Mouse (Mus musculus): ENCODE measurements around the gene Gsta2. TPM values are rescaled to one million over a fixed set of nuclear protein-coding genes. Genes with fewer than 3 reads are reported as not detected.
A peak's percentile ranks its signal among the peaks of the same experiment; 100 is the strongest.
"Not testable (repeated sequence)": the region's sequence is repeated elsewhere in the genome, so short reads cannot be mapped to it uniquely, and the experiment has no call there.

The Gsta2 gene
- total RNA-seq, 1 experiment from 2014 or later, result 4.2 TPM

DNA sequence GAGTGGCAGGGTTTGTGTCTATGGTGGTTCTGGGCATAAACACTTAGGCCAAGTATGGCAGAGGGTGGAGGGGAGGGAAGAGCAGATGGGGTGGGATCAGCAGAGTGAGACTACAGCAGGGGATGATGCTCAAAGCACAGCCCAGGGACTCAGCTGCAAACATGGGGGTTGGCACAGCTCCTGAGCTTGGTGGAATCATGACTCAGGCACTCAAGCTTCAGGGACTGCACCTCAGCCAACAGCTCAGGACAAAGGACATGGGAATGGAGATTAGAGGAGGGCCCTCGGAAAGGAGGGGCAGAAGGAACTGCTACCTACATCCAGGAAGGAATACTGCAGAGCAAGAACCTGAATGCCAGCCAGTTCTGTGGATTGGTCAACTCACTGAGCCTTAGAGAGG is 56.4 kb downstream of the Gsta2 start:
- not testable (repeated sequence) for DNase-seq

DNA sequence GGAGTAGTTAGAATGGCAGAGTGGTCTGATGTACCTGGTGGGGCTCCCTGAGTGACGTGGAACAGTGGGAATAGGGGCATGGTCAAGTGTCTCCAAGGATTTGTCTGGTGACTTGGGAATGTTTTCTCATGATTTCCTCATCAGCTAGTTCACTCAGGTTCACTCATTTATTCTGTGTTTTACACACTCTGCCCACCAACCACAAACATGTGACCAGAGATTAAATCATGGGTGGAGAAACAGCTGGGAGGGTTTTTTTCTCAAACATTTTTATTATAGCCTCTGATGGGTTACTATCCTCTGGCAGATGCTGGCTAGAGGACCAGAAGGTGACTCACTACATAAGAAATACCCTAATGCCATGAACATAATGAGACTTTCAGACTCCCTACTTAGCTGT is 57.4 kb downstream of the Gsta2 start:
- DNase-seq, result no peak

DNA sequence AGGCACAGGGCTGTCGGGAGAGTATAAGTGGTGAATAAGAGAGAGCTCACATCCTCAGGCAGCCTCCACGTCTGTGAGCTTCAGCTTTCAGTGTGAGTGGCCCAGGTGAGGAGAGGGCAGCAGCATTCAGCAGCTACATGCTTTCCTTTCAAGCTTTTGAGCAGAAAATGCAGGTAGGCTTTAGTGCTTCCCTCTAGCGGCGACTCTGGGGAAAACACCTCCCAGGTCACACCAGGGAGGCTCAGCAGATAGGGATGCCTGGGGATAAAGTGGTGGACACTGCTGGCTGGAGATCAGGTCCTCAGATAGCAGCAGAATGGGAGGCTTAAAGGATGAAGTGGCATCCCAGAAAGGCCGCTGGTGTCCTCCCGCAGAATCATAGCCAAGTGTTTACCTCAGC is 59.5 kb downstream of the Gsta2 start:
- peak; percentile 38 for DNase-seq

DNA sequence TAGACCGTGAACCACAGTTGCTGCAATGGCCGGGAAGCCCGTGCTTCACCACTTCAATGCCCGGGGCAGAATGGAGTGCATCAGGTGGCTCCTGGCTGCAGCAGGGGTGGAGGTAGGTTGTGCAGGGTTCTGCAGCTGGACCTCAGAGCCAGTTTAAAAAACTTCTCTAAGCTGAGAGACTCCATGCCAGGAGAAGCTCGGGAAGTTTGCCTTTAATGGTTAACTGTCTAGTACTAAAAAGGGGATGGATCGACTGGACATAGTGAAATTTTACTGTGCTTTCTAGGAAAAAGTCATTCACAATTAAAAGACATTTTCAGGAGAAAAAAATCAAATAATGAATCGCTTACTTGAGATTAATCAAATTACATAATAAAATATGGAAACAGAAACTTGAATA is 60.8 kb downstream of the Gsta2 start:
- DNase-seq, result not testable (repeated sequence)

DNA sequence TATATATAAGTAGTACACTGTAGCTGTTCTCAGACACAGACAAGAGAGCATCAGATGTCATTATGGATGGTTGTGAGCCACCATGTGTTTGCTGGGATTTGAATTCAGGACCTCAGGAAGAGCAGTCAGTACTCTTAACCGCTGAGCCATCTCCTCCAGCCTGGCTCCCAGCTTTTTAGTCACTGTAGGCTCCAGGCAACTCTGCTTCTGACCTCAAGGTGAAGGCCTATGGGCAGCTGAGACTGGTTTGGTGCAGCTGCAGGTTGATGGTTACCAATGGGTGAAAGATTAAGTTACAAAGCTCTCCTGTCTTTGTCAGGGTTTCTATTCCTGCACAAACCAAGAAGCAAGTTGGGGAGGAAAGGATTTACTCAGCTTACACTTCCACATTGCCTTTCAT is 61.9 kb downstream of the Gsta2 start:
- not testable (repeated sequence) for DNase-seq

DNA sequence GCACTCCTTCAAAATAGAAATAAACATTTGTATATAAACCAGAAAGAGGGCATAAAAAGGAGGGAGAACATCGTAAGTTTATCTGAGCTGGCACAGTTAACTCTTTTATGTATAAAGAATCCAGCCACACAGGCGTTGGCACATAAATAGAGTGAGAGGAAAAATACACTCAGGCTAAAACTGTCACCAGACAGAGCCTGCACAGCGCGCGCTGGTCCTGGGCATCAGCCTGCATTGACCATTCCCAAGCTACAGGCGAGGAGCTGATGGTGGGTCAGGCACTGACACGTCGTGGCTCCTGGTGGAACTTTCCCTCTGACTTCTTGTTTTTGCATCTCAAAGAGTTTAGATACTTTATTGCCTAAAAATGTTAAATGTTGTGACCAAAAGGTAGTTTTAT is 63.1 kb downstream of the Gsta2 start:
- not testable (repeated sequence) for DNase-seq

DNA sequence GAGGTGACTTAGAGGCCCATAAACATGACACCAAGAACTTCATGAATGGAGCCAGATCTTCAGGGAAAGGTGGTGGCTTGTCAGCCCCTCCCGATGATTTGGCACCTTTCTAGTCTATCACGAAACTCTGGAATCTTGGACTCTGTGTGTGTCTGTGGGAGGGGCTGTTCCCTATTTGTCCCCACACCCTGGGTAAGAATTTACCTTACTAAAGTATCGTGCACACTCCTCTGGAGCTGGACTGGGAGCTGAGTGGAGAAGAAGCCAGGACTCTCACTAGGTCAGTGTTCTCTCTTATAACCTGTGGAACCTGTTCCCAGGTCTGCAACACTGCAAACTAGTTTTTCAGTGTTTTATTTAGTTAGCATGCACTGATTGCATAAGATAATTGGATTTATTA is 65.9 kb downstream of the Gsta2 start, which contains the start of gene Gm10639:
Gm10639 (plus strand) TSS at position 201 of the 400 bp plus-strand sequence.
- DNase-seq, result not testable (repeated sequence)

DNA sequence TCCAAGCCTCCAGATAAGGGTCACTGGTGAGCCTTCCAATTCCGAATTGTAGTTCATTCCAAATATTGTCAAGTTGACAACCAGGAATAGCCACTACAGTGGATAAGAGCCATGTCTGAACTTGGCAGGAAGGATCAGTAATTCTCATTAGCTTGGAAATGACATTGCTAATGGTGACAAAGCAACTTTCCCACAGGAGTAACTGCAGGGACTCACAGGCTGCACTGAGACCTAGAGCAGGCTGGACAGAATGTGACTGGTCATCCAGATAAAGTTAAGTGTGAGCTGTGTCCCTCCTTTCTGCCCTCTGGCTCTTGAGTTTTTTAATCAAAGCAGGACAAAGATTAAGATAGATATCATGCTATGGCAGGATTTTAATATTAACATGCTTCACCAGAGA is 66.5 kb downstream of the Gsta2 start:
- DNase-seq, result not testable (repeated sequence)

DNA sequence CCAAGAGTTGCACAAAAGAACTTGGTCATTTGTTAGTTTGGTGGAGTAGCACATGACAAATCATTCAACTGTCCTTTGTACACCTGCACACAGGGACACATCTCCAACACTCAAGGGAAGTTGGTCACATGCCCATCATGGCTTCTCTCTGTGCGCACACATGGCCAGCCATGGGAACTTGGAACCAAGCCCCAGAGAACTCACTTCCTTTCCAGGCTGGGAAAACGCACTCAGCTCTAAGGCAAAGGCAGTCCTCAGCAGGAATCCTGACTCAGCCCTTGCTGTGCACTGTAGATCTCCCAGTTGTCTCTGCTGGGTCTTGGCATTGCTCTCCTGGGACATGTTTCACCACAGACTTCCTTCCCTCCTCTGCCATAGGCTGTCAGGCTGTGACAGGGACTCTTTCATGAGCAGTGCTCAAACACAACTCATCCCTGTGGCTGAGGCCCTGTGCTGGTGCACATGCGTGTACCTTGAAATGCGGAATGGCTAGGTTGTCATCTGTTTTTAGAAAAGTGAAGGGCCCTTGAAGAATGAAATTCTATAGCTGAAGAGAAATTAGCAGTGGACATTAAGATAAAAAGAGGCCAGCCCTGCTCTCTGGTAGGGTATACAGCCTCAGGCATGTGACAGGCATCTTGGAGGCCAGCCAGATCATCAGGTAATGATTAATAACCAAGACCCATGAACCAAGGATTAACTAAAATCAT is 73.4 kb downstream of the Gsta2 start:
- DNase-seq, result peak; percentile 21

Other genes starting within 250 kb of the Gsta2 start
- 108 and 122 TPM in 2 replicates for gene Fbxo9, start 246.7 kb downstream of the Gsta2 start, total RNA-seq (2021)
- gene Ick, start 246.6 kb downstream of the Gsta2 start, total RNA-seq (2021), result 22.0 and 26.7 TPM in 2 replicates
- gene Gsta4, start 173.0 kb downstream of the Gsta2 start, total RNA-seq (2021), result 33.4 and 39.6 TPM in 2 replicates
- 1.1 TPM in 1 of 2 replicates, not detected in the other for gene Gsta1, start 125.1 kb downstream of the Gsta2 start, total RNA-seq (2021)
- not detected in 2 replicates for gene Gm3776, start 98.7 kb downstream of the Gsta2 start, total RNA-seq (2021)
- gene Gm10639, start 65.9 kb downstream of the Gsta2 start, total RNA-seq (2021), result not detected in 2 replicates
- not detected in 2 replicates for gene Omt2a, start 41.0 kb downstream of the Gsta2 start, total RNA-seq (2021)
- not detected in 2 replicates for gene Omt2b, start 28.2 kb downstream of the Gsta2 start, total RNA-seq (2021)
- gene Dppa5a, start 12.4 kb upstream of the Gsta2 start, total RNA-seq (2021), result not detected in 2 replicates
- not detected in 2 replicates for gene Ooep, start 22.9 kb upstream of the Gsta2 start, total RNA-seq (2021)
- not detected in 2 replicates for gene Ddx43, start 40.0 kb upstream of the Gsta2 start, total RNA-seq (2021)
- 1.1 and 1.6 TPM in 2 replicates for gene Cgas, start 87.4 kb upstream of the Gsta2 start, total RNA-seq (2021)
- 25.5 and 35.8 TPM in 2 replicates for gene Mto1, start 92.4 kb upstream of the Gsta2 start, total RNA-seq (2021)
- gene Gm17324, start 93.0 kb upstream of the Gsta2 start, total RNA-seq (2021), result not detected in 2 replicates
- gene Eef1a1, start 133.4 kb upstream of the Gsta2 start, total RNA-seq (2021), result 6,460 and 8,956 TPM in 2 replicates
- 10.6 and 16.7 TPM in 2 replicates for gene Slc17a5, start 232.3 kb upstream of the Gsta2 start, total RNA-seq (2021)

Measured in adrenal gland, postnatal 25 days (tissue).